Comparison of ENCODE assay signal across 7 mouse cellular contexts in genomic region chr2:119046649-119047611, GRCm38 (mm10). TPM values are rescaled to one million over a fixed set of nuclear protein-coding genes. Genes with fewer than 3 reads are reported as not detected.
A peak's percentile ranks its signal among the peaks of the same experiment; 100 is the strongest.
DNase-seq lines count a peak whose midpoint lies in the region; ATAC-seq lines count a peak whose summit lies in the region.

Gene Knl1, plus strand, starts transcription at chr2:119047119.

- H3K4me3 ChIP-seq in embryonic facial prominence, embryonic 10.5 days, result peak within 1 kb of the TSS; percentile 88
- peak within 1 kb of the TSS; percentile 84 for H3K4me3 ChIP-seq in limb, embryonic 10.5 days
- H3K4me3 ChIP-seq in midbrain, embryonic 13.5 days (replicated peaks), result peak within 1 kb of the TSS; percentile 64

- peak within 1 kb of the TSS; percentile 65 for H3K4me2 ChIP-seq in midbrain, embryonic 13.5 days (replicated peaks)

- peaks cover 19% of the 10 kb centered on the region for H3K4me1 ChIP-seq in embryonic facial prominence, embryonic 10.5 days
- peaks cover 26% of the 10 kb centered on the region for H3K4me1 ChIP-seq in limb, embryonic 10.5 days
- peaks cover 13% of the 10 kb centered on the region for H3K4me1 ChIP-seq in midbrain, embryonic 13.5 days (replicated peaks)

- H3K9me3 ChIP-seq in embryonic facial prominence, embryonic 10.5 days, result no peaks in the 10 kb centered on the region
- no peaks in the 10 kb centered on the region for H3K9me3 ChIP-seq in limb, embryonic 10.5 days (replicated peaks)
- H3K9me3 ChIP-seq in midbrain, embryonic 13.5 days, result no peaks in the 10 kb centered on the region

- no peaks in the 10 kb centered on the region for H3K27me3 ChIP-seq in embryonic facial prominence, embryonic 10.5 days (replicated peaks; ENCODE audit: low read depth, poor library complexity, severe bottlenecking)
- H3K27me3 ChIP-seq in limb, embryonic 10.5 days (ENCODE audit: low read depth, poor library complexity, severe bottlenecking), result no peaks in the 10 kb centered on the region
- no peaks in the 10 kb centered on the region for H3K27me3 ChIP-seq in midbrain, embryonic 13.5 days

- under 1% methylated on average over 77 of the region's 77 CpGs for WGBS in embryonic facial prominence, embryonic 10.5 days
- under 1% methylated on average over 75 of the region's 77 CpGs for WGBS in limb, embryonic 10.5 days
- WGBS in midbrain, embryonic 13.5 days, result under 1% methylated on average over 77 of the region's 77 CpGs

- peak; percentile 96 for DNase-seq in adrenal gland, postnatal 10 days
- DNase-seq in embryonic facial prominence, embryonic 10.5 days (ENCODE audit: low spot score), result peak; percentile 95
- peak; percentile 93 for DNase-seq in kidney, adult 11 months
- DNase-seq in limb, embryonic 10.5 days (ENCODE audit: low spot score), result peak; percentile 97
- peak; percentile 91 for DNase-seq in spleen, adult 12 weeks (ENCODE audit: low spot score)

- peak; percentile 84 for ATAC-seq in granulocyte monocyte progenitor cell, adult 5-6 weeks (replicated peaks; ENCODE audit: poor library complexity, severe bottlenecking)
- peak; percentile 97 for ATAC-seq in midbrain, embryonic 13.5 days

- H3K36me3 ChIP-seq in embryonic facial prominence, embryonic 10.5 days (replicated peaks), result peaks cover 8% of the 10 kb centered on the region
- H3K36me3 ChIP-seq in limb, embryonic 10.5 days, result peaks cover 13% of the 10 kb centered on the region
- no peaks in the 10 kb centered on the region for H3K36me3 ChIP-seq in midbrain, embryonic 13.5 days

- H3K27ac ChIP-seq in embryonic facial prominence, embryonic 10.5 days (replicated peaks), result peak within 1 kb of the TSS; percentile 94
- H3K27ac ChIP-seq in limb, embryonic 10.5 days, result peak within 1 kb of the TSS; percentile 96
- peak within 1 kb of the TSS; percentile 46 for H3K27ac ChIP-seq in midbrain, embryonic 13.5 days

- H3K9ac ChIP-seq in midbrain, embryonic 13.5 days (replicated peaks), result peak within 1 kb of the TSS; percentile 59

RNA-seq across cellular contexts. Expression of gene Knl1, which starts in this region (rescaled TPM):
- total RNA-seq in adrenal gland, postnatal 10 days (2021), result 1 to 10 TPM; 7.5 to 9.8 TPM
- 54.0 and 58.3 TPM in 2 replicates for polyA plus RNA-seq in embryonic facial prominence, embryonic 10.5 days (2016; fragmentation: Nextera tagmentation; extraction: Ambion mirVana)
- 42.2 and 46.8 TPM in 2 replicates for total RNA-seq in granulocyte monocyte progenitor cell, adult 5-6 weeks (2014; fragmentation: Nextera tagmentation)
- 71.1 and 76.1 TPM in 2 replicates for total RNA-seq in granulocyte monocyte progenitor cell, adult 5-6 weeks (2017)
- 42.5 and 58.0 TPM in 2 replicates for polyA plus RNA-seq in limb, embryonic 10.5 days (2016; fragmentation: Nextera tagmentation; extraction: Ambion mirVana)
- polyA plus RNA-seq in midbrain, embryonic 13.5 days (2015; fragmentation: Nextera tagmentation; extraction: Ambion mirVana), result 26.6 and 30.8 TPM in 2 replicates

Comparison
In these comparisons a context has a peak if more than half of its experiments do, and no peak if none do; other contexts are left out.
1. Peak in every context shown above with its lines: DNase-seq, ATAC-seq, H3K4me3 ChIP-seq and H3K27ac ChIP-seq.
2. RNA of gene Knl1 (total RNA-seq): 42.2 to 76.1 TPM in granulocyte monocyte progenitor cell, adult 5-6 weeks; 7.5 to 9.8 TPM in adrenal gland, postnatal 10 days; every median in the first group is over 4 times any median in the second.
3. H3K27ac ChIP-seq: peak in every context shown above with its lines; median percentile 96 in limb, embryonic 10.5 days; 94 in embryonic facial prominence, embryonic 10.5 days; 46 in midbrain, embryonic 13.5 days.